Mouse (Mus musculus) stomach, embryonic 15.5 days (tissue): ENCODE measurements around the gene Bnip3. TPM values are rescaled to one million over a fixed set of nuclear protein-coding genes. Genes with fewer than 3 reads are reported as not detected.

ENCODE experiments used
- ATAC-seq: fragments of 200-750 bp; cut with Nextera tagmentation; 2 replicates; pipeline ENCODE4 v1.8.0; 2017; ENCODE audit warnings: low read depth, moderate number of reproducible peaks, moderate TSS enrichment; ENCODE audit not compliant: insufficient read depth, low FRiP score
- H3K27ac ChIP-seq: fragments of 300-500 bp; sonication (generic); 2 replicates; pipeline ENCODE4 v1.5.1; 2015; ENCODE audit warnings: mild to moderate bottlenecking, inconsistent platforms
- H3K27me3 ChIP-seq: fragments of 300-500 bp; sonication (generic); replicated peaks from 2 replicates; pipeline ENCODE4 v1.6.1; 2015; ENCODE audit warnings: inconsistent platforms
- H3K36me3 ChIP-seq: fragments of 300-500 bp; sonication (generic); 2 replicates; pipeline ENCODE4 v1.6.1; 2015; ENCODE audit warnings: inconsistent platforms
- H3K4me1 ChIP-seq: fragments of 300-500 bp; sonication (generic); 2 replicates; pipeline ENCODE4 v1.6.1; 2015; ENCODE audit warnings: inconsistent platforms
- H3K4me2 ChIP-seq: fragments of 300-500 bp; sonication (generic); 2 replicates; pipeline ENCODE4 v1.6.1; 2015; ENCODE audit warnings: mild to moderate bottlenecking, inconsistent platforms
- H3K4me3 ChIP-seq: fragments of 300-500 bp; sonication (generic); replicated peaks from 2 replicates; pipeline ENCODE4 v1.5.1; 2015; ENCODE audit warnings: inconsistent platforms
- H3K9ac ChIP-seq: fragments of 300-500 bp; sonication (generic); 2 replicates; pipeline ENCODE4 v1.6.1; 2015; ENCODE audit warnings: inconsistent platforms
- H3K9me3 ChIP-seq: fragments of 300-500 bp; sonication (generic); 2 replicates; pipeline ENCODE4 v1.6.1; 2016; ENCODE audit warnings: inconsistent platforms
- WGBS: fragments of 180-500 bp; shearing (Covaris S2); methylation state at CpG from one replicate; pipeline ENCODE4 v1.1.7; 2015; 5-methylcytosine and 5-hydroxymethylcytosine counted together
- polyA plus RNA-seq: library from polyadenylated mRNA; unstranded; fragments of >200 nt; fragmentation: Nextera tagmentation; extraction: Ambion mirVana; gene quantifications from 2 replicates; pipeline ENCODE4 v1.2.1, GENCODE M21; 2015

The Bnip3 gene
- polyA plus RNA-seq, 1 experiment from 2014 or later, result 127 TPM

- peaks cover 17% of the 10 kb centered on the region for H3K4me1 ChIP-seq
- H3K4me3 ChIP-seq, result no peak overlapping the region
- H3K9ac ChIP-seq, result no peak overlapping the region
- ATAC-seq, result no peak
- WGBS, result 52% methylated on average over 7 of the region's 7 CpGs
- no peaks in the 10 kb centered on the region for H3K9me3 ChIP-seq
- H3K36me3 ChIP-seq, result no peaks in the 10 kb centered on the region
- no peak overlapping the region for H3K4me2 ChIP-seq
- H3K27ac ChIP-seq, result no peak overlapping the region
- H3K27me3 ChIP-seq, result no peaks in the 10 kb centered on the region
These were observed 5.4 kb downstream of the Bnip3 start for GRCm38 (mm10) chr7:138903886-138904435.

- H3K27me3 ChIP-seq, result no peaks in the 10 kb centered on the region
- no peak overlapping the region for H3K4me3 ChIP-seq
- H3K4me1 ChIP-seq, result no peaks in the 10 kb centered on the region
- H3K4me2 ChIP-seq, result no peak overlapping the region
- H3K9me3 ChIP-seq, result no peaks in the 10 kb centered on the region
- H3K9ac ChIP-seq, result no peak overlapping the region
- H3K36me3 ChIP-seq, result peaks cover 4% of the 10 kb centered on the region; the same call in 1 of the 2 replicates
- ATAC-seq, result no peak
- WGBS, result 80% methylated on average over 4 of the region's 4 CpGs
- H3K27ac ChIP-seq, result no peak overlapping the region
These were observed 10.6 kb downstream of the Bnip3 start for GRCm38 (mm10) chr7:138898743-138899142.

GRCm38 (mm10) chr7:138898122-138898521 is 11.2 kb downstream of the Bnip3 start:
- H3K36me3 ChIP-seq, result peaks cover 8% of the 10 kb centered on the region; the same call in 1 of the 2 replicates
- H3K27me3 ChIP-seq, result no peaks in the 10 kb centered on the region
- no peaks in the 10 kb centered on the region for H3K4me1 ChIP-seq
- H3K4me2 ChIP-seq, result no peak overlapping the region
- no peak overlapping the region for H3K27ac ChIP-seq
- H3K9ac ChIP-seq, result no peak overlapping the region
- H3K9me3 ChIP-seq, result no peaks in the 10 kb centered on the region
- no peak overlapping the region for H3K4me3 ChIP-seq
- ATAC-seq, result no peak
- 57% methylated on average over 2 of the region's 2 CpGs for WGBS

- WGBS, result 87% methylated on average over 13 of the region's 13 CpGs
- H3K4me3 ChIP-seq, result no peak overlapping the region
- no peak for ATAC-seq
These were observed 23.7 kb downstream of the Bnip3 start for GRCm38 (mm10) chr7:138885365-138886289.

GRCm38 (mm10) chr7:138883724-138884123 is 25.6 kb downstream of the Bnip3 start:
- H3K27me3 ChIP-seq, result no peaks in the 10 kb centered on the region
- no peak overlapping the region for H3K27ac ChIP-seq
- no peaks in the 10 kb centered on the region for H3K4me1 ChIP-seq
- no peak overlapping the region for H3K4me2 ChIP-seq
- WGBS, result 90% methylated on average over 3 of the region's 3 CpGs
- H3K9ac ChIP-seq, result no peak overlapping the region
- H3K36me3 ChIP-seq, result peaks cover 18% of the 10 kb centered on the region; the same call in 1 of the 2 replicates
- H3K9me3 ChIP-seq, result no peaks in the 10 kb centered on the region
- H3K4me3 ChIP-seq, result no peak overlapping the region
- no peak for ATAC-seq

More at GRCm38 (mm10) chr7:138885365-138886289, 23.7 kb downstream of the Bnip3 start:
- H3K4me1 ChIP-seq, result no peaks in the 10 kb centered on the region
- H3K27me3 ChIP-seq, result no peaks in the 10 kb centered on the region
- H3K4me2 ChIP-seq, result no peak overlapping the region
- H3K9ac ChIP-seq, result no peak overlapping the region
- 0 out of 2 replicates have a peak, but pooled peaks cover 3% of the 10 kb centered on the region for H3K36me3 ChIP-seq
- no peaks in the 10 kb centered on the region for H3K9me3 ChIP-seq
- H3K27ac ChIP-seq, result no peak overlapping the region

GRCm38 (mm10) chr7:138875031-138875430 is 34.3 kb downstream of the Bnip3 start:
- no peak for ATAC-seq
- WGBS, result 70% methylated on average over 3 of the region's 3 CpGs
- Histone ChIP-seq H3K27me3 (no peaks in the 10 kb centered on the region), H3K9me3 (no peaks in the 10 kb centered on the region), H3K27ac (no peak overlapping the region), H3K4me2 (no peak overlapping the region), H3K4me1 (no peaks in the 10 kb centered on the region), H3K36me3 (peaks cover 53% of the 10 kb centered on the region), H3K4me3 (no peak overlapping the region), H3K9ac (no peak overlapping the region)

- Histone ChIP-seq H3K27ac (no peak overlapping the region), H3K36me3 (peaks cover 41% of the 10 kb centered on the region), H3K4me2 (no peak overlapping the region), H3K4me3 (no peak overlapping the region), H3K27me3 (no peaks in the 10 kb centered on the region), H3K9me3 (no peaks in the 10 kb centered on the region), H3K9ac (no peak overlapping the region), H3K4me1 (no peaks in the 10 kb centered on the region)
- ATAC-seq, result no peak
- 75% methylated on average over 3 of the region's 3 CpGs for WGBS
These were observed 36.4 kb downstream of the Bnip3 start for GRCm38 (mm10) chr7:138872956-138873355.

GRCm38 (mm10) chr7:138868316-138868715 is 41.0 kb downstream of the Bnip3 start:
- Histone ChIP-seq H3K4me1 (no peaks in the 10 kb centered on the region), H3K4me2 (no peak overlapping the region), H3K4me3 (no peak overlapping the region), H3K9ac (no peak overlapping the region), H3K27ac (no peak overlapping the region), H3K27me3 (no peaks in the 10 kb centered on the region), H3K9me3 (no peaks in the 10 kb centered on the region), H3K36me3 (peaks cover 11% of the 10 kb centered on the region)
- no peak for ATAC-seq
- WGBS, result 89% methylated on average over 4 of the region's 4 CpGs

- 70% methylated on average over 6 of the region's 6 CpGs for WGBS
- Histone ChIP-seq H3K9ac (no peak overlapping the region), H3K4me1 (no peaks in the 10 kb centered on the region), H3K27me3 (no peaks in the 10 kb centered on the region), H3K4me2 (no peak overlapping the region), H3K9me3 (no peaks in the 10 kb centered on the region), H3K4me3 (no peak overlapping the region), H3K36me3 (peaks cover 8% of the 10 kb centered on the region; the same call in 1 of the 2 replicates), H3K27ac (no peak overlapping the region)
- no peak for ATAC-seq
These were observed 42.0 kb downstream of the Bnip3 start for GRCm38 (mm10) chr7:138867286-138867685.

GRCm38 (mm10) chr7:138864776-138865175 is 44.5 kb downstream of the Bnip3 start:
- Histone ChIP-seq H3K9me3 (no peaks in the 10 kb centered on the region), H3K4me3 (no peak overlapping the region), H3K4me2 (no peak overlapping the region), H3K4me1 (no peaks in the 10 kb centered on the region), H3K27ac (no peak overlapping the region), H3K27me3 (no peaks in the 10 kb centered on the region), H3K9ac (no peak overlapping the region), H3K36me3 (peaks cover 8% of the 10 kb centered on the region; the same call in 1 of the 2 replicates)
- WGBS, result 97% methylated on average over 1 of the region's 1 CpGs
- no peak for ATAC-seq

GRCm38 (mm10) chr7:138863950-138864572 is 45.3 kb downstream of the Bnip3 start:
- Histone ChIP-seq H3K9ac (no peak overlapping the region), H3K27ac (no peak overlapping the region), H3K9me3 (no peaks in the 10 kb centered on the region), H3K4me3 (no peak overlapping the region), H3K4me1 (no peaks in the 10 kb centered on the region), H3K27me3 (no peaks in the 10 kb centered on the region), H3K36me3 (peaks cover 6% of the 10 kb centered on the region; the same call in 1 of the 2 replicates), H3K4me2 (no peak overlapping the region)
- WGBS, result 85% methylated on average over 3 of the region's 3 CpGs
- no peak for ATAC-seq

- ATAC-seq, result no peak
- Histone ChIP-seq H3K4me1 (no peaks in the 10 kb centered on the region), H3K27me3 (no peaks in the 10 kb centered on the region), H3K9ac (no peak overlapping the region), H3K27ac (no peak overlapping the region), H3K36me3 (peaks cover 4% of the 10 kb centered on the region; the same call in 1 of the 2 replicates), H3K4me3 (no peak overlapping the region), H3K4me2 (no peak overlapping the region), H3K9me3 (no peaks in the 10 kb centered on the region)
- WGBS, result 62% methylated on average over 2 of the region's 2 CpGs
These were observed 52.6 kb downstream of the Bnip3 start for GRCm38 (mm10) chr7:138856670-138857069.
